Mouse (Mus musculus) kidney, postnatal 0 days (tissue): ENCODE data around the gene Ggt6. TPM values are rescaled to one million over a fixed set of nuclear protein-coding genes. Genes with fewer than 3 reads are reported as not detected.

ENCODE experiments used
- ATAC-seq: fragments of 200-750 bp; cut with Nextera tagmentation; replicated peaks from 2 replicates; pipeline ENCODE4 v1.8.0; 2017; ENCODE audit warnings: low read depth, moderate number of reproducible peaks, moderate TSS enrichment, moderate library complexity; ENCODE audit not compliant: low FRiP score
- DNase-seq: peaks from one replicate; pipeline ENCODE4 v3.0.0-alpha.2; 2016; ENCODE audit warnings: low spot score
- H3K27ac ChIP-seq: fragments of 300-500 bp; sonication (generic); 2 replicates; pipeline ENCODE4 v1.5.1; 2014; ENCODE audit warnings: mild to moderate bottlenecking
- H3K27me3 ChIP-seq: fragments of 300-500 bp; sonication (generic); 2 replicates; pipeline ENCODE4 v1.6.1; 2014; ENCODE audit warnings: low read length, mixed read lengths; ENCODE audit not compliant: insufficient read depth
- H3K36me3 ChIP-seq: fragments of 300-500 bp; sonication (generic); 2 replicates; pipeline ENCODE4 v1.6.1; 2014; ENCODE audit warnings: low read length, mixed read lengths; ENCODE audit not compliant: insufficient read depth
- H3K4me1 ChIP-seq: fragments of 300-500 bp; sonication (generic); replicated peaks from 2 replicates; pipeline ENCODE4 v1.6.1; 2014; ENCODE audit warnings: antibody characterized with exemption, low read length, mixed read lengths; ENCODE audit not compliant: insufficient read depth
- H3K4me2 ChIP-seq: fragments of 300-500 bp; sonication (generic); 2 replicates; pipeline ENCODE4 v1.6.1; 2014; ENCODE audit warnings: mild to moderate bottlenecking, low read length, moderate library complexity, mixed read lengths
- H3K4me3 ChIP-seq: fragments of 300-500 bp; sonication (generic); replicated peaks from 2 replicates; pipeline ENCODE4 v1.5.1; 2014; ENCODE audit warnings: low read depth, low read length
- H3K9ac ChIP-seq: fragments of 300-500 bp; sonication (generic); 2 replicates; pipeline ENCODE4 v1.6.1; 2014; ENCODE audit warnings: low read depth, low read length
- H3K9me3 ChIP-seq: fragments of 300-500 bp; sonication (generic); replicated peaks from 2 replicates; pipeline ENCODE4 v1.6.1; 2016; ENCODE audit warnings: low read length, inconsistent platforms, mixed read lengths
- CTCF ChIP-seq: IDR thresholded peaks from 2 replicates; pipeline ENCODE4 v1.5.1; 2016; ENCODE audit warnings: antibody characterized with exemption, low read depth, mild to moderate bottlenecking, moderate library complexity
- WGBS: fragments of 180-500 bp; shearing (Covaris S2); extraction: QIAGEN DNeasy Blood & Tissue Kit; methylation state at CpG from one replicate; pipeline ENCODE4 v1.1.7; 2014; 5-methylcytosine and 5-hydroxymethylcytosine counted together
- polyA plus RNA-seq: library from polyadenylated mRNA; unstranded; fragments of >200 nt; fragmentation: Nextera tagmentation; extraction: Ambion mirVana; gene quantifications from 2 replicates; pipeline ENCODE4 v1.2.1, GENCODE M21; 2015

Ggt6 gene
- polyA plus RNA-seq, 1 experiment from 2014 or later: 3.3 TPM

GRCm38 (mm10) chr11:72419006-72419405, 16.3 kb upstream of the Ggt6 start:
- H3K4me3 ChIP-seq: no peak overlapping the region
- DNase-seq (no peak), ATAC-seq (no peak)
- H3K9me3 ChIP-seq: no peaks in the 10 kb centered on the region
- no peak for TF ChIP-seq CTCF
- H3K4me1 ChIP-seq: 0 out of 2 replicates have a peak, but pooled peaks cover 8% of the 10 kb centered on the region
- H3K36me3 ChIP-seq: no peaks in the 10 kb centered on the region
- 53% methylated on average over 6 of the region's 6 CpGs for WGBS
- no peak overlapping the region for H3K4me2 ChIP-seq
- H3K27ac ChIP-seq: no peak overlapping the region
- no peak overlapping the region for H3K9ac ChIP-seq
- H3K27me3 ChIP-seq: no peaks in the 10 kb centered on the region

- Histone ChIP-seq H3K4me3 (no peak overlapping the region), H3K27ac (no peak overlapping the region), H3K9me3 (no peaks in the 10 kb centered on the region), H3K4me2 (no peak overlapping the region), H3K27me3 (no peaks in the 10 kb centered on the region), H3K9ac (no peak overlapping the region), H3K4me1 (0 out of 2 replicates have a peak, but pooled peaks cover 8% of the 10 kb centered on the region), H3K36me3 (no peaks in the 10 kb centered on the region)
- 85% methylated on average over 6 of the region's 6 CpGs for WGBS
- TF ChIP-seq CTCF: no peak
- ATAC-seq: no peak
- no peak for DNase-seq
Measured at GRCm38 (mm10) chr11:72420460-72421122, 14.7 kb upstream of the Ggt6 start.

- WGBS: 88% methylated on average over 11 of the region's 11 CpGs
- no peak overlapping the region for H3K4me3 ChIP-seq
Measured at GRCm38 (mm10) chr11:72421518-72422278, 13.6 kb upstream of the Ggt6 start.

GRCm38 (mm10) chr11:72423686-72424085, 11.6 kb upstream of the Ggt6 start:
- 79% methylated on average over 4 of the region's 4 CpGs for WGBS

More at GRCm38 (mm10) chr11:72421518-72422278, 13.6 kb upstream of the Ggt6 start:
- Histone ChIP-seq H3K9ac (no peak overlapping the region), H3K4me1 (0 out of 2 replicates have a peak, but pooled peaks cover 8% of the 10 kb centered on the region), H3K9me3 (no peaks in the 10 kb centered on the region), H3K36me3 (no peaks in the 10 kb centered on the region), H3K27ac (no peak overlapping the region), H3K4me2 (no peak overlapping the region), H3K27me3 (no peaks in the 10 kb centered on the region)
- DNase-seq (no peak), ATAC-seq (no peak)
- TF ChIP-seq CTCF: no peak

GRCm38 (mm10) chr11:72425201-72425600, 10.1 kb upstream of the Ggt6 start:
- Histone ChIP-seq H3K4me1 (no peaks in the 10 kb centered on the region), H3K9ac (no peak overlapping the region), H3K9me3 (no peaks in the 10 kb centered on the region), H3K27me3 (no peaks in the 10 kb centered on the region), H3K4me3 (no peak overlapping the region), H3K4me2 (no peak overlapping the region), H3K36me3 (no peaks in the 10 kb centered on the region), H3K27ac (no peak overlapping the region)
- TF ChIP-seq CTCF: no peak
- ATAC-seq (no peak), DNase-seq (no peak)

More at GRCm38 (mm10) chr11:72423686-72424085, 11.6 kb upstream of the Ggt6 start:
- Histone ChIP-seq H3K4me1 (no peaks in the 10 kb centered on the region), H3K4me3 (no peak overlapping the region), H3K9ac (no peak overlapping the region), H3K27me3 (no peaks in the 10 kb centered on the region), H3K27ac (no peak overlapping the region), H3K9me3 (no peaks in the 10 kb centered on the region), H3K4me2 (no peak overlapping the region), H3K36me3 (no peaks in the 10 kb centered on the region)
- ATAC-seq (no peak), DNase-seq (no peak)
- TF ChIP-seq CTCF: no peak

- Histone ChIP-seq H3K9me3 (no peaks in the 10 kb centered on the region), H3K36me3 (no peaks in the 10 kb centered on the region), H3K9ac (no peak overlapping the region), H3K27ac (no peak overlapping the region), H3K4me2 (no peak overlapping the region), H3K27me3 (no peaks in the 10 kb centered on the region), H3K4me1 (no peaks in the 10 kb centered on the region), H3K4me3 (no peak overlapping the region)
- TF ChIP-seq CTCF: peak; percentile 63
- DNase-seq (no peak), ATAC-seq (no peak)
Measured at GRCm38 (mm10) chr11:72426884-72427283, 8.4 kb upstream of the Ggt6 start.
